Mouse (Mus musculus) kidney, embryonic 14.5 days (tissue): ENCODE measurements around the gene Crtc2. TPM values are rescaled to one million over a fixed set of nuclear protein-coding genes. Genes with fewer than 3 reads are reported as not detected.

Source experiments
- ATAC-seq: fragments of 200-750 bp; cut with Nextera tagmentation; 2 replicates; pipeline ENCODE4 v1.8.0; 2017; ENCODE audit warnings: moderate number of reproducible peaks, mild to moderate bottlenecking, moderate TSS enrichment, moderate library complexity; ENCODE audit not compliant: low FRiP score, low TSS enrichment
- H3K27ac ChIP-seq: fragments of 300-500 bp; sonication (generic); 2 replicates; pipeline ENCODE4 v1.5.1; 2014; ENCODE audit warnings: low read depth, mild to moderate bottlenecking, low read length, moderate library complexity, mixed read lengths
- H3K27me3 ChIP-seq: fragments of 300-500 bp; sonication (generic); 2 replicates; pipeline ENCODE4 v1.6.1; 2014; ENCODE audit warnings: mild to moderate bottlenecking, low read length; ENCODE audit not compliant: control insufficient read depth, insufficient read depth
- H3K36me3 ChIP-seq: fragments of 300-500 bp; sonication (generic); 2 replicates; pipeline ENCODE4 v1.6.1; 2014; ENCODE audit warnings: low read length, mixed read lengths; ENCODE audit not compliant: control insufficient read depth, insufficient read depth
- H3K4me1 ChIP-seq: fragments of 300-500 bp; sonication (generic); 2 replicates; pipeline ENCODE4 v1.6.1; 2014; ENCODE audit warnings: low read length, mixed read lengths; ENCODE audit not compliant: control insufficient read depth, insufficient read depth
- H3K4me2 ChIP-seq: fragments of 300-500 bp; sonication (generic); replicated peaks from 2 replicates; pipeline ENCODE4 v1.6.1; 2014; ENCODE audit warnings: low read depth, mild to moderate bottlenecking, low read length
- H3K4me3 ChIP-seq: fragments of 300-500 bp; sonication (generic); 2 replicates; pipeline ENCODE4 v1.5.1; 2014; ENCODE audit warnings: mild to moderate bottlenecking, low read length
- H3K9ac ChIP-seq: fragments of 300-500 bp; sonication (generic); 2 replicates; pipeline ENCODE4 v1.6.1; 2014; ENCODE audit warnings: low read depth, mild to moderate bottlenecking, low read length, moderate library complexity
- H3K9me3 ChIP-seq: fragments of 300-500 bp; sonication (generic); 2 replicates; pipeline ENCODE4 v1.6.1; 2016; ENCODE audit warnings: low read length; ENCODE audit not compliant: control insufficient read depth
- WGBS: fragments of 180-500 bp; shearing (Covaris S2); extraction: QIAGEN DNeasy Blood & Tissue Kit; methylation state at CpG from one replicate; pipeline ENCODE4 v1.1.7; 2014; 5-methylcytosine and 5-hydroxymethylcytosine counted together
- polyA plus RNA-seq: library from polyadenylated mRNA; unstranded; fragments of >200 nt; fragmentation: Nextera tagmentation; extraction: Ambion mirVana; gene quantifications from 2 replicates; pipeline ENCODE4 v1.2.1, GENCODE M21; 2014

The Crtc2 gene
- polyA plus RNA-seq: 16.9 and 21.5 TPM in 2 replicates

DNA sequence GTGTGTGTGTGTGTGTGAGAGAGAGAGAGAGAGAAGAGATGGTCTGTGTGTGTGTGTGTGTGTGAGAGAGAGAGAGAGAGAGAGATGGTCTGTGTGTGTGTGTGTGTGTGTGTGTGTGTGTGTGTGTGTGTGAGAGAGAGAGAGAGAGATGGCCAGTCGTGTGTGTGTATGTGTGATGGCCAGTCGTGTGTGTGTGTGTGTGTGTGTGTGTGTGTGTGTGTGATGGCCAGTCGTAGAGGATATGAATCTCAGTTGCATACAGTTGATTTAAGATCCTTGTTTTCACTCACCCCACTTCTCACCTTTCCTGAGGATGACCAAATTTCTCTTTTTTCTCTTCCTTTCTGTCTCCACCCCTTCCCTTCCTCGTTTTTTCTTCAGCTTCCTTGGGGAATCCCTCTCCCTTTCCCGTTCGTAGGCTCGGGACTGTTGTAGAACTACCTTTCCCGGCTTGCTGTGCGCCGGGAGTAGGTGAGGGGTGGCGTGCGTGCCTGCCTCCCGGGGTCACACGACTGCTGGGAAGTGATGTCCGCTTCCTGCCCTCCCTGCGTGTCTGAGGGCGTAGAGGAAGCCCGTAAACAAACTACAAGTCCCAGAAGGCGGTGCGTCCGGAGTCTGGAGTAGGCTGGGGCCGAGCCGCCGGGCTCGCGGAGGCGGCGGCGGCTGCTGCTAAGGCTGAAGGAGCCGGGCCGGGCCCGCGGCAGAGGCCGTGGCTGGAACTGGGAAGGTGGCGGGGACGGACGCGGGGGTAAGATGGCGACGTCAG is at the start of gene Crtc2:
Gene Crtc2, plus strand, starts transcription at position 511 of the 766 bp plus-strand sequence.
- Histone ChIP-seq H3K4me3 (peak within 1 kb of the TSS; percentile 92), H3K27me3 (no peaks in the 10 kb centered on the region), H3K36me3 (peaks cover 32% of the 10 kb centered on the region), H3K9ac (peak within 1 kb of the TSS; percentile 81), H3K27ac (peak within 1 kb of the TSS; percentile 85), H3K4me2 (peak within 1 kb of the TSS; percentile 78), H3K4me1 (peaks cover 11% of the 10 kb centered on the region), H3K9me3 (no peaks in the 10 kb centered on the region)
- ATAC-seq: peak; percentile 98
- 1% methylated on average over 39 of the region's 40 CpGs for WGBS

DNA sequence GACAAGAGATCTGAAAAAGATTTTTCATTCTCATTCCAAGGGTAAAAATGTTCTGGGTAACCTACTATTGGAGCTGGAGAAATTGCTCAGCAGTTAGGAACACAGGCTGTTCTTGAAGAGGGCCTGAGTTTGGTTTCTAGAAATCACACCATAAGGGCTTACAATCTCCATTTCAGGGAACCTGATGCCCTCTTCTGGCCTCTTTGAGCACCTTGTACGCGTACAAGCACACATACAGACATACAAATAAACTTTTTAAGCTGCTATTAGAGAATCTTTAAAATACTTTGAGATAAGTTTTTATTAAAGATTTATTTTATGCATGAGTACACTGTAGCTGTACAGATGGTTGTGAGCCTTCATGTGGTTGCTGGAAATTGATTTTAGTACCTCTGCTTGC is 49.4 kb upstream of the Crtc2 start:
- no peak overlapping the region for H3K4me2 ChIP-seq
- no peak overlapping the region for H3K27ac ChIP-seq
- H3K4me3 ChIP-seq: no peak overlapping the region
- no peaks in the 10 kb centered on the region for H3K9me3 ChIP-seq
- no peak overlapping the region for H3K9ac ChIP-seq
- no peak for ATAC-seq
- no peaks in the 10 kb centered on the region for H3K27me3 ChIP-seq
- H3K36me3 ChIP-seq: peaks cover 22% of the 10 kb centered on the region
- H3K4me1 ChIP-seq: no peaks in the 10 kb centered on the region
- WGBS: 92% methylated on average over 2 of the region's 2 CpGs

DNA sequence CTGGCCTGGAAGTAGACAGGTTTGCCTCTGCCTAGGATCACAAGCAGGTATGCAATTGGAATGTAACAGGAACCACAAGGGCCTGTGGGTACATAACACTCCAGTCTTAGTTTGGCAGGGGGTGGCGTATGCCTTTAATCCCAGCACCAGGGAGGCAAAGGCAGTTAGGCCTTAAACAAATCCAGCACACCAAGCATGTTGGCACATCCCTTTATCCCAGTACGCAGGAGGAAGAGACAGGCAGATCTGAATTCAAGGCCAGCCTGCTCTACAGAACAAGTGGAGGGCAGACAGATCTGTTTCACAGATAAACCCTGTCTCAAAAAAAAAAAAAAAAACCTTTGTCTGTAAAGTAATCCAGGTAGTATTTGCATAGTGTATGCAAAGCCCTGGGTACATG is 45.3 kb upstream of the Crtc2 start:
- WGBS: 89% methylated on average over 2 of the region's 2 CpGs

DNA sequence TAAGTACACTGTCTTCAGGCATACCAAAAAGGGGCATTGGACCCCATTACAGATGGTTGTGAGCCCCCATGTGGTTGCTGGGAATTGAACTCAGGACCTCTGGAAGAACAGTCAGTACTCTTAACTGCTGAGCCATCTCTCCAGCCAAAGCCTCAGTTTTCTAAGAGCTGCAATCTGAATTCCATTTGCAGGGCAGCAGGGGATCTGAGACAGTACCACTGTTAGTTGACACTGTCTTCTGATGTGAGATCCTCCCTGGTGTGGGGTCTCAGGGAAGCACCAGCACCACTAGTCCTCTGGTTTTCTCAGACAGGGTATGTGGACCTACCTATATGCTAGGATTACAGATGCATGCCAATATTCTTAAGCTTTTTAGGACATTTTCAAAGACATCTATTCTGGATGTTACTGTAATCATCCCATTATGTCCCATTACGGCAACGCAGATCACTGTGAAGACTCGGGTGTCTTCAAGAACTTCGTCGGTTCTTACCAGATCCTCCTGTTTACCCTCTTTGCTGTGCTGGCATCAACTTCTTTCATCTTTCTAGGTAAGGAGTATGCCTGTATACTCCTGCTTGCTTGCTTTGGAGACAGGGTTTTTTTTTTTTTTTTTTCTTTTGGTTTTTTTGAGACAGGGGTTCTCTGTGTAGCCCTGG is 43.9 kb upstream of the Crtc2 start:
- H3K27me3 ChIP-seq: no peaks in the 10 kb centered on the region
- no peak for ATAC-seq
- H3K36me3 ChIP-seq: peaks cover 51% of the 10 kb centered on the region
- H3K9me3 ChIP-seq: no peaks in the 10 kb centered on the region
- WGBS: 93% methylated on average over 5 of the region's 5 CpGs
- no peak overlapping the region for H3K9ac ChIP-seq
- H3K4me2 ChIP-seq: no peak overlapping the region
- H3K4me3 ChIP-seq: no peak overlapping the region
- H3K27ac ChIP-seq: no peak overlapping the region
- H3K4me1 ChIP-seq: peaks cover 12% of the 10 kb centered on the region

More for the DNA sequence above, 45.3 kb upstream of the Crtc2 start:
- H3K9ac ChIP-seq: no peak overlapping the region
- H3K27me3 ChIP-seq: no peaks in the 10 kb centered on the region
- peaks cover 12% of the 10 kb centered on the region for H3K4me1 ChIP-seq
- no peak overlapping the region for H3K4me2 ChIP-seq
- peaks cover 51% of the 10 kb centered on the region for H3K36me3 ChIP-seq
- H3K27ac ChIP-seq: no peak overlapping the region
- no peaks in the 10 kb centered on the region for H3K9me3 ChIP-seq
- ATAC-seq: no peak
- no peak overlapping the region for H3K4me3 ChIP-seq

DNA sequence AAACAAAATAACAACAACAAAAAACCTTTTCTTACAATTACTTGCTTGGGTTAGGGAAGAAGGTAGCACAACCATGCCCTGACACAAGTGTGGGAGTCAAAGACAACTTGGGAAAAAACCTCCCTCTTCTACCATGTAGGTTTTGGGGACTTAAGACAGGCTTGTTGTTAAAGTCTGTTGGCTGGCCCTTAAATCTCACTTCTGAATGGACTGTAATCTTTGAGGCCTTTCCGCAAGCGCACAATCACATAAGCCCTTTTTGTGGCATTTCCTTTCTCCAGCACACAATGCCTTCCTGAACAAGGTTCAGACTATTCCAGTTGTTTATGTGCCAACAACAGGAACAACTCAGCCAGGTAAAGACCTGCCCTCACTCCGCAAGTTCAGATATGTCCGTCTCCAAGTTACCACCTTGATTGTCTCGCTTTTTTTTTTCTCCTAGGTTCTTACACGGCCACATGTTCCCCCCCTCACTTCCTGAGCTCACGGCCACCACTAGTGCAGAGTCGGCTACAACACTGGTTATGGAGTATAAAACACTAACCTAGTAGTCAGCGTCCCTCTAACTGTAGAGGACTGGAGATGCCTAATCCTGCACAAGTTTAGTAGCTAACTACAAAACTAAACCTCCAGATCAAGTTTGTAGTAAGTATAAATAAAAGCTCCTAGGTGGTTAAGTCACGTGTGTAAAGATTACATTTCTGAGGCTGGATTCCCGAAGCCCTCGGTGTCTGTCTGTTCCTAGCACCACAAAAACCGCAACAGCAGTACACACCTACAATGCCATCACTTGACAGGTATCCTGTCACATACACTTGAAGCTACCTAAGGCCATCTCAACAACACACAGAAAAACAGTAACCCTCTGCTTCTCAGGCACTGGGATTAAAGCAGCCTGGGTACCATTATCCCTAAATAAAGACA is 42.2 kb upstream of the Crtc2 start:
- WGBS: 79% methylated on average over 13 of the region's 13 CpGs
- ATAC-seq: no peak
- Histone ChIP-seq H3K27ac (no peak overlapping the region), H3K4me3 (peak overlapping the region; percentile 95), H3K27me3 (no peaks in the 10 kb centered on the region), H3K9ac (peak overlapping the region; percentile 91; the same call in 1 of the 2 replicates), H3K4me1 (peaks cover 12% of the 10 kb centered on the region), H3K36me3 (peaks cover 51% of the 10 kb centered on the region), H3K4me2 (peak overlapping the region; percentile 89), H3K9me3 (no peaks in the 10 kb centered on the region)

DNA sequence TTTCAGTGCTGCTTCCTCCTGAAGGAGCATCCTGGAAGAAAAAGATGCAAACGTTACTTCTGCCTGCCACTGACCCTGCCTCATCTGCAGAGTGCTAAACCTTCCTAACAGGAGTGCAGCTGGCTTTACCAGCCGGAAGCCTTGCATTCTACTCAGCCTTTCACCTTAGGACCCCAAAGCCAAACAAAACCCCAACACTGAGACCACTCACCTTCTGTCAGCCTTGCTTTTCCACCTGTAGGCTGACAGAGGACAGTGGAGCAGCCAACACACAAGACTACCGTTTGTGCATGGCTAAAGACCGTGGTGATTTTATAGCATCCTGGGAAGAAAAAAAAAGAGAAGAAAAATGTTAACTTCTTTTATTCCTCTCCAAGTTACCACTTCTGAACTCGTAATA is 41.2 kb upstream of the Crtc2 start:
- H3K9ac ChIP-seq: peak overlapping the region; percentile 91
- H3K9me3 ChIP-seq: no peaks in the 10 kb centered on the region
- WGBS: 5% methylated on average over 5 of the region's 5 CpGs
- H3K4me2 ChIP-seq: peak overlapping the region; percentile 89
- H3K36me3 ChIP-seq: peaks cover 48% of the 10 kb centered on the region
- peaks cover 12% of the 10 kb centered on the region for H3K4me1 ChIP-seq
- no peak for ATAC-seq
- peak overlapping the region; percentile 95 for H3K4me3 ChIP-seq
- no peak overlapping the region; the same call in 1 of the 2 replicates for H3K27ac ChIP-seq
- H3K27me3 ChIP-seq: no peaks in the 10 kb centered on the region

DNA sequence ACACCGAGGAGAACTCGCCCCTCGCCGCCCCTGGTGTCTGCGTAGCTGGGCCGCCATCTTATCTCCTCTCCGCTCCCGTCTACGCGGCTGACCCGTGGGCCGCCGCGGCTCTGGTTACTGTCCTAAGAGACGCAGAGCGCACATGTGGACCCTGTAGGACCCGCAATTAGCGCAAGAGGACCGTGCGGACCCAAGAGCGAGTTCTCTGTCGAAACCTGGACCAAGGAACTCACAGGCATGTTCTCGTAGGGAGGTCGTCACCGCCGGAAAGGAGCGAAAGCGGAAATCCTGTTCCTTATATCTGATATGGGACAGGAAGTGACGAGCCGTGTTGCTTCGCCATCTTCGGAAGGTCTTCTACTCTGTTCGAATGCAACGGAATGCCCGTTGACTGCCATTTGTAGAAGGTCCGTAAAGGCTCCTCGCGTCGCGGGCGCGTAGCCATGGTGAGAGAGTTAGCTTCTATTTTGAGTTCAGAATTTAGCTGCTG is 40.5 kb upstream of the Crtc2 start, which contains the start of the genes Rps27 and Rab13:
Gene Rps27, minus strand, starts transcription at position 275 of the 490 bp plus-strand sequence.
Gene Rab13, plus strand, starts transcription at position 319 of the 490 bp plus-strand sequence.
- WGBS: under 1% methylated on average over 42 of the region's 42 CpGs
- Histone ChIP-seq H3K9me3 (no peaks in the 10 kb centered on the region), H3K36me3 (peaks cover 41% of the 10 kb centered on the region), H3K4me2 (peak within 1 kb of the TSS; percentile 89), H3K4me1 (peaks cover 12% of the 10 kb centered on the region), H3K9ac (peak within 1 kb of the TSS; percentile 91), H3K27me3 (no peaks in the 10 kb centered on the region), H3K27ac (peak within 1 kb of the TSS; percentile 91), H3K4me3 (peak within 1 kb of the TSS; percentile 95)
- peak; percentile 93 for ATAC-seq

DNA sequence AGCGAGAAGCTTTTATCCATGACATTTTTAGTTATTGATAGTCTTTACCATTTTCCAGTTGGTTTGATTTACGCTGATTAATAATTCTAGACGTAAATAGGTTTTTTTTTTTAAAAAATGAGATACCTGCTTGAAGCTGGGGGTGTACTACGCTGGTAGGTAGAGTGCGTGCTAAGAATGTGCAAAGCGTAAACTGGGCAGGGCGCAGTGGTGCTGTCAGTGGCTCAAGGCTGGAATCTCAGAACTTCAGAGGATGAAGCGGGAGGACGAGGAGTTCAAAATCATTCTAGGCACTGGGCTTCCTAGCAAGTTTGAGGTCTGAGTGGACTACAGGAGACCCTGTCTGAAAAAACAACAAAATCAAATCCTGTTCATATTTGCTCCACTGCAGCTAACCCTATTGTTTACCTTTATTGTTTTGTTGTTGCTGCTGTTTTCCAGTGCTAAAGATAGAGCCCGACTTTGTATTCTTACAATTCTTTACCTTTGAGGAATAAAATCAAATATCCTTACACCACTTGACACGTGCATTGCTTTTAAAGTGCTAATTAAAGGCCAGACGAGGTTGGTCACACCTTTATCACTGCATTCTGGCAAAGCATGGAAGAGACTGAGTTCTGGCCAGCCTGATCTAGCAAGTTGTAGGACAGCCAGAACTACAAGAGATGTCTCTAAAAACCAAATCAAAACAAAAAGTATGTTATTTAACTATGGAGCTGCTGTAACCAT is 39.8 kb upstream of the Crtc2 start:
- WGBS: 15% methylated on average over 12 of the region's 12 CpGs
- peak overlapping the region; percentile 54 for H3K4me2 ChIP-seq
- peaks cover 12% of the 10 kb centered on the region for H3K4me1 ChIP-seq
- peak; percentile 67; the same call in 1 of the 2 replicates for ATAC-seq
- peak overlapping the region; percentile 37; the same call in 1 of the 2 replicates for H3K9ac ChIP-seq
- H3K27me3 ChIP-seq: no peaks in the 10 kb centered on the region
- no peaks in the 10 kb centered on the region for H3K9me3 ChIP-seq
- H3K4me3 ChIP-seq: peak overlapping the region; percentile 95
- H3K36me3 ChIP-seq: peaks cover 34% of the 10 kb centered on the region
- H3K27ac ChIP-seq: no peak overlapping the region
